In genomic region chr1:74248799-74249198, GRCm38 (mm10) we compare ENCODE assay signal across 9 mouse cellular contexts. TPM values are rescaled to one million over a fixed set of nuclear protein-coding genes. Genes with fewer than 3 reads are reported as not detected.
DNase-seq lines count a peak whose midpoint lies in the region; ATAC-seq lines count a peak whose summit lies in the region.
"Had no signal": no experiment of that assay in that cellular context is flagged by ENCODE, and none has a peak within 500 bp of the region (broad histone marks: within the 10 kb centered on the region; RNA-seq: fewer than 3 reads in every experiment).

No protein-coding gene starts in this region.

- H3K4me3 ChIP-seq in liver, embryonic 13.5 days (replicated peaks), result no peak overlapping the region
- no peak overlapping the region for H3K4me3 ChIP-seq in midbrain, embryonic 10.5 days
- H3K4me3 ChIP-seq in forebrain, embryonic 14.5 days (ENCODE audit: low read depth, low read length), result no peak overlapping the region
- H3K4me3 ChIP-seq: embryonic facial prominence, embryonic 12.5 days had no signal

- DNase-seq in B cell, adult 2 months, result peak; percentile 56 to 60
- peak; percentile 21 for DNase-seq in adrenal gland, postnatal 10 days
- DNase-seq in heart, postnatal 36 days, result peak; percentile 34 to 47
- DNase-seq in liver, embryonic 13.5 days, result no peak
- peak; percentile 72 to 76 for DNase-seq in spleen, postnatal 36 days (ENCODE audit: low spot score in 2 of 2)
- DNase-seq in cerebellum, adult 9-10 months, result no peak
- no peak for DNase-seq in midbrain, embryonic 10.5 days (ENCODE audit: low spot score)
- no peak for DNase-seq in forebrain, embryonic 14.5 days (ENCODE audit: low spot score)

- H3K27ac ChIP-seq in liver, embryonic 13.5 days, result peak overlapping the region; percentile 76
- H3K27ac ChIP-seq in midbrain, embryonic 10.5 days (replicated peaks), result no peak overlapping the region
- no peak overlapping the region for H3K27ac ChIP-seq in forebrain, embryonic 14.5 days (ENCODE audit: low read depth, low read length)
- H3K27ac ChIP-seq: embryonic facial prominence, embryonic 12.5 days had no signal

- H3K4me1 ChIP-seq in liver, embryonic 13.5 days (replicated peaks), result peaks cover 49% of the 10 kb centered on the region
- no peaks in the 10 kb centered on the region for H3K4me1 ChIP-seq in midbrain, embryonic 10.5 days
- no peaks in the 10 kb centered on the region for H3K4me1 ChIP-seq in forebrain, embryonic 14.5 days (ENCODE audit: control insufficient read depth, insufficient read depth, low read length)
- H3K4me1 ChIP-seq: embryonic facial prominence, embryonic 12.5 days had no signal

- H3K4me2 ChIP-seq in liver, embryonic 13.5 days, result no peak overlapping the region; the same call in 1 of the 2 replicates
- H3K4me2 ChIP-seq in forebrain, embryonic 14.5 days (ENCODE audit: low read length), result no peak overlapping the region
- H3K4me2 ChIP-seq: embryonic facial prominence, embryonic 12.5 days had no signal

- H3K36me3 ChIP-seq in liver, embryonic 13.5 days, result peaks cover 66% of the 10 kb centered on the region
- H3K36me3 ChIP-seq in midbrain, embryonic 10.5 days, result peaks cover 78% of the 10 kb centered on the region
- H3K36me3 ChIP-seq in forebrain, embryonic 14.5 days (ENCODE audit: control insufficient read depth, insufficient read depth, low read length), result peaks cover 55% of the 10 kb centered on the region

- H3K27me3 ChIP-seq in liver, embryonic 13.5 days, result no peaks in the 10 kb centered on the region
- no peaks in the 10 kb centered on the region for H3K27me3 ChIP-seq in midbrain, embryonic 10.5 days (ENCODE audit: low read depth, poor library complexity, severe bottlenecking)
- H3K27me3 ChIP-seq in forebrain, embryonic 14.5 days (replicated peaks; ENCODE audit: control insufficient read depth, insufficient read depth, low read length), result no peaks in the 10 kb centered on the region
- H3K27me3 ChIP-seq: embryonic facial prominence, embryonic 12.5 days had no signal

- WGBS in liver, embryonic 13.5 days (ENCODE audit: insufficient replicate concordance), result 19% methylated on average over 1 of the region's 1 CpGs
- 87% methylated on average over 1 of the region's 1 CpGs for WGBS in midbrain, embryonic 10.5 days
- 85% methylated on average over 1 of the region's 1 CpGs for WGBS in forebrain, embryonic 14.5 days

- H3K9me3 ChIP-seq in liver, embryonic 13.5 days (replicated peaks), result no peaks in the 10 kb centered on the region
- no peaks in the 10 kb centered on the region for H3K9me3 ChIP-seq in midbrain, embryonic 10.5 days (replicated peaks)
- H3K9me3 ChIP-seq in forebrain, embryonic 14.5 days (replicated peaks; ENCODE audit: control insufficient read depth, low read length), result no peaks in the 10 kb centered on the region
- H3K9me3 ChIP-seq: embryonic facial prominence, embryonic 12.5 days had no signal

- intact Hi-C loops in heart, postnatal 36 days (cut with DNase I), result loop anchor here (1.0 kb wide), 1 partner anchor 11 kb away; no protein-coding TSS in a partner anchor

- no peak overlapping the region for H3K9ac ChIP-seq in liver, embryonic 13.5 days
- no peak overlapping the region for H3K9ac ChIP-seq in forebrain, embryonic 14.5 days (ENCODE audit: low read length)
- H3K9ac ChIP-seq: embryonic facial prominence, embryonic 12.5 days had no signal

- peak; percentile 47; the same call in 1 of the 2 replicates for ATAC-seq in liver, embryonic 13.5 days (ENCODE audit: low read depth)
- ATAC-seq in forebrain, embryonic 14.5 days, result no peak

RNA-seq across cellular contexts. Expression of gene Arpc2, which starts 12.9 kb away (rescaled TPM):
- 100 to 1,000 TPM; 186 TPM for total RNA-seq in adrenal gland, postnatal 10 days (2021)
- 100 to 1,000 TPM; 135 to 140 TPM for total RNA-seq in heart, postnatal 36 days (2021)
- 226 and 264 TPM in 2 replicates for polyA plus RNA-seq in liver, embryonic 13.5 days (2015; fragmentation: Nextera tagmentation; extraction: Ambion mirVana)
- 353 and 368 TPM in 2 replicates for polyA plus RNA-seq in midbrain, embryonic 10.5 days (2016; fragmentation: Nextera tagmentation; extraction: Ambion mirVana)
- polyA plus RNA-seq in forebrain, embryonic 14.5 days (2014; fragmentation: Nextera tagmentation; extraction: Ambion mirVana), result 341 and 351 TPM in 2 replicates

RNA-seq across cellular contexts. Expression of gene Gpbar1, which starts 29.6 kb away (rescaled TPM):
- under 1 TPM in 1 of 2 experiments, not detected in 1; 0.24 TPM for total RNA-seq in adrenal gland, postnatal 10 days (2021)
- not detected for total RNA-seq in heart, postnatal 36 days (2021)
- 0.64 and 0.75 TPM in 2 replicates for polyA plus RNA-seq in liver, embryonic 13.5 days (2015; fragmentation: Nextera tagmentation; extraction: Ambion mirVana)
- polyA plus RNA-seq in midbrain, embryonic 10.5 days (2016; fragmentation: Nextera tagmentation; extraction: Ambion mirVana), result 0.25 TPM in 2 replicates
- polyA plus RNA-seq in forebrain, embryonic 14.5 days (2014; fragmentation: Nextera tagmentation; extraction: Ambion mirVana), result 0.17 TPM in 1 of 2 replicates, not detected in the other
- polyA plus RNA-seq: embryonic facial prominence, embryonic 12.5 days had no signal

RNA-seq across cellular contexts. Expression of gene Aamp, which starts 35.7 kb away (rescaled TPM):
- total RNA-seq in adrenal gland, postnatal 10 days (2021), result 100 to 1,000 TPM; 151 to 159 TPM
- 100 to 1,000 TPM; 102 to 104 TPM for total RNA-seq in heart, postnatal 36 days (2021)
- 104 and 107 TPM in 2 replicates for polyA plus RNA-seq in liver, embryonic 13.5 days (2015; fragmentation: Nextera tagmentation; extraction: Ambion mirVana)
- 241 and 246 TPM in 2 replicates for polyA plus RNA-seq in midbrain, embryonic 10.5 days (2016; fragmentation: Nextera tagmentation; extraction: Ambion mirVana)
- 226 and 231 TPM in 2 replicates for polyA plus RNA-seq in forebrain, embryonic 14.5 days (2014; fragmentation: Nextera tagmentation; extraction: Ambion mirVana)

RNA-seq across cellular contexts. Expression of gene Pnkd, which starts 35.9 kb away (rescaled TPM):
- total RNA-seq in adrenal gland, postnatal 10 days (2021), result 100 to 1,000 TPM; 116 to 139 TPM
- total RNA-seq in heart, postnatal 36 days (2021), result 100 to 1,000 TPM; 145 to 159 TPM
- 36.5 and 39.8 TPM in 2 replicates for polyA plus RNA-seq in liver, embryonic 13.5 days (2015; fragmentation: Nextera tagmentation; extraction: Ambion mirVana)
- polyA plus RNA-seq in midbrain, embryonic 10.5 days (2016; fragmentation: Nextera tagmentation; extraction: Ambion mirVana), result 99.5 and 107 TPM in 2 replicates
- 108 and 114 TPM in 2 replicates for polyA plus RNA-seq in forebrain, embryonic 14.5 days (2014; fragmentation: Nextera tagmentation; extraction: Ambion mirVana)

RNA-seq across cellular contexts. Expression of gene Cxcr1, which starts 54.4 kb away (rescaled TPM):
- total RNA-seq in adrenal gland, postnatal 10 days (2021), result not detected
- not detected for total RNA-seq in heart, postnatal 36 days (2021)
- polyA plus RNA-seq in liver, embryonic 13.5 days (2015; fragmentation: Nextera tagmentation; extraction: Ambion mirVana), result not detected in 2 replicates
- polyA plus RNA-seq in midbrain, embryonic 10.5 days (2016; fragmentation: Nextera tagmentation; extraction: Ambion mirVana), result not detected in 2 replicates
- not detected in 2 replicates for polyA plus RNA-seq in forebrain, embryonic 14.5 days (2014; fragmentation: Nextera tagmentation; extraction: Ambion mirVana)
- polyA plus RNA-seq: embryonic facial prominence, embryonic 12.5 days had no signal

Comparison
In these comparisons a context has a peak if more than half of its experiments do, and no peak if none do; other contexts are left out.
1. DNase-seq: peak in B cell, adult 2 months (2 of 2), adrenal gland, postnatal 10 days (single experiment), heart, postnatal 36 days (2 of 2) and spleen, postnatal 36 days (2 of 2); none in liver, embryonic 13.5 days (single experiment), cerebellum, adult 9-10 months (single experiment), midbrain, embryonic 10.5 days (single experiment) and forebrain, embryonic 14.5 days (single experiment).